Mouse (Mus musculus) CH12F3 (cell line): ENCODE results near the gene Ifi202b.
"Not testable (repeated sequence)": the region's sequence is repeated elsewhere in the genome, so short reads cannot be mapped to it uniquely, and the experiment has no call there.

ENCODE experiments used
- in situ Hi-C: fragments of 300-500 bp; cut with MboI; formaldehyde crosslinking; loops from 2 replicates; pipeline ENCODE4 v1.14.3; 2020; ENCODE audit warnings: low sequenced_read_pairs

The Ifi202b gene

GRCm38 (mm10) chr1:173982694-173983305, at the start of gene Ifi202b:
Gene Ifi202b, minus strand, starts transcription at chr1:173982744.
- in situ Hi-C loops: not testable (repeated sequence)

GRCm38 (mm10) chr1:174031698-174032097, 49.2 kb upstream of the Ifi202b start, which contains the start of gene Ifi205:
Gene Ifi205, minus strand, starts transcription at chr1:174031810.
- in situ Hi-C loops: no loop called here

GRCm38 (mm10) chr1:174007050-174007449, 24.5 kb upstream of the Ifi202b start:
- in situ Hi-C loops: not testable (repeated sequence)

GRCm38 (mm10) chr1:174004352-174005109, 22.0 kb upstream of the Ifi202b start:
- in situ Hi-C loops: not testable (repeated sequence)

- in situ Hi-C loops: no loop called here
Measured at GRCm38 (mm10) chr1:173995003-173995402, 12.5 kb upstream of the Ifi202b start.

GRCm38 (mm10) chr1:173981038-173981437, 1.5 kb downstream of the Ifi202b start:
- in situ Hi-C loops: not testable (repeated sequence)

- in situ Hi-C loops: no loop called here
Measured at GRCm38 (mm10) chr1:173977622-173978021, 4.9 kb downstream of the Ifi202b start.

- in situ Hi-C loops: no loop called here
Measured at GRCm38 (mm10) chr1:173973111-173973510, 9.4 kb downstream of the Ifi202b start.

GRCm38 (mm10) chr1:173961491-173961890, 21.1 kb downstream of the Ifi202b start:
- in situ Hi-C loops: not testable (repeated sequence)

- in situ Hi-C loops: not testable (repeated sequence)
Measured at GRCm38 (mm10) chr1:173959998-173960397, 22.5 kb downstream of the Ifi202b start.

- in situ Hi-C loops: not testable (repeated sequence)
Measured at GRCm38 (mm10) chr1:173955839-173956527, 26.6 kb downstream of the Ifi202b start.

- in situ Hi-C loops: no loop called here
Measured at GRCm38 (mm10) chr1:173955071-173955796, 27.3 kb downstream of the Ifi202b start.

GRCm38 (mm10) chr1:173953563-173953962, 29.0 kb downstream of the Ifi202b start:
- in situ Hi-C loops: no loop called here

- in situ Hi-C loops: not testable (repeated sequence)
Measured at GRCm38 (mm10) chr1:173949044-173949443, 33.5 kb downstream of the Ifi202b start.

- in situ Hi-C loops: not testable (repeated sequence)
Measured at GRCm38 (mm10) chr1:173942780-173943066, 39.8 kb downstream of the Ifi202b start.

- in situ Hi-C loops: not testable (repeated sequence)
Measured at GRCm38 (mm10) chr1:173941924-173942779, 40.4 kb downstream of the Ifi202b start, which contains the start of the genes Mndal and Ifi203. Gene Mndal, minus strand, starts transcription at chr1:173942491. Gene Ifi203, minus strand, starts transcription at chr1:173942672.

- in situ Hi-C loops: not testable (repeated sequence)
Measured at GRCm38 (mm10) chr1:173941522-173941921, 41.0 kb downstream of the Ifi202b start.

- in situ Hi-C loops: not testable (repeated sequence)
Measured at GRCm38 (mm10) chr1:173919279-173919678, 63.3 kb downstream of the Ifi202b start.

GRCm38 (mm10) chr1:173914559-173914958, 68.0 kb downstream of the Ifi202b start:
- in situ Hi-C loops: no loop called here

- in situ Hi-C loops: not testable (repeated sequence)
Measured at GRCm38 (mm10) chr1:173913256-173913791, 69.2 kb downstream of the Ifi202b start.
